Mouse (Mus musculus) adrenal gland (tissue): ENCODE results near the gene Tnfrsf13b.

Source experiments
- intact Hi-C: fragments of 180-260 bp; cut with DNase I; formaldehyde crosslinking; loops from one replicate; pipeline ENCODE4 v1.15.1; 2025

Tnfrsf13b gene

DNA sequence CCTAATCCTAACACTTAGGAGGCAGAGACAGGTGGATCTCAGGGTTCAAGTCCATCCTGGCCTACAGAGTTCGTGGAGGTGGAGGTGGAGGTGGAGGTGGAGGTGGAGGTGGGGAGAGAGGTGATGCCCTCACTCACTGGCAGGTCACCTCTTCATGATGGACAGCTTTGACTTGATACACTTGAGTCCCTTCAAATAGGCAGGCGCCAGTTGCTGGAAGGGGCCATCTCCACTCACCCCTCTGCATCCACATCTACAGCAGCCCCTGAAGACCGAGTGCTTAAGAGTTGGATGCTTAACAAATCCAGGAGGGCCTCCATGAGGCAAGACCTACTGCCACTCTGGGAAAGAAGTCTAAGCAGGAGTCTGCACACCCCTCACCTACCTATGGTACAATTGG is 36.8 kb downstream of the Tnfrsf13b start:
- intact Hi-C loops, result no loop called here

GRCm38 (mm10) chr11:61164366-61164765 is 37.8 kb downstream of the Tnfrsf13b start:
- intact Hi-C loops, result no loop called here

- intact Hi-C loops, result no loop called here
Observed at GRCm38 (mm10) chr11:61164881-61165280, 38.3 kb downstream of the Tnfrsf13b start.

GRCm38 (mm10) chr11:61170184-61170583 is 43.6 kb downstream of the Tnfrsf13b start:
- intact Hi-C loops, result loop anchor here (10.0 kb wide), 1 partner anchor 335 kb away; the partner anchor contains the start of gene B9d1

GRCm38 (mm10) chr11:61173477-61173876 is 46.9 kb downstream of the Tnfrsf13b start:
- intact Hi-C loops, result loop anchor here (10.0 kb wide), 1 partner anchor 331 kb away; the partner anchor contains the start of gene B9d1

GRCm38 (mm10) chr11:61174291-61174820 is 47.8 kb downstream of the Tnfrsf13b start:
- intact Hi-C loops, result loop anchor here (10.0 kb wide), 1 partner anchor 330 kb away; the partner anchor contains the start of gene B9d1

GRCm38 (mm10) chr11:61174821-61175658 is 48.5 kb downstream of the Tnfrsf13b start, which contains the start of gene Usp22:
TSS of gene Usp22 (minus strand) at chr11:61175055.
- intact Hi-C loops, result loop anchor here (10.0 kb wide), 1 partner anchor 330 kb away; the partner anchor contains the start of gene B9d1

- intact Hi-C loops, result loop anchor here (10.0 kb wide), 1 partner anchor 329 kb away; the partner anchor contains the start of gene B9d1
Observed at GRCm38 (mm10) chr11:61175778-61176177, 49.2 kb downstream of the Tnfrsf13b start.

GRCm38 (mm10) chr11:61176321-61176720 is 49.8 kb downstream of the Tnfrsf13b start:
- intact Hi-C loops, result loop anchor here (10.0 kb wide), 1 partner anchor 328 kb away; the partner anchor contains the start of gene B9d1

GRCm38 (mm10) chr11:61180361-61180760 is 53.8 kb downstream of the Tnfrsf13b start:
- intact Hi-C loops, result no loop called here

- intact Hi-C loops, result no loop called here
Observed at GRCm38 (mm10) chr11:61181624-61182023, 55.1 kb downstream of the Tnfrsf13b start.

DNA sequence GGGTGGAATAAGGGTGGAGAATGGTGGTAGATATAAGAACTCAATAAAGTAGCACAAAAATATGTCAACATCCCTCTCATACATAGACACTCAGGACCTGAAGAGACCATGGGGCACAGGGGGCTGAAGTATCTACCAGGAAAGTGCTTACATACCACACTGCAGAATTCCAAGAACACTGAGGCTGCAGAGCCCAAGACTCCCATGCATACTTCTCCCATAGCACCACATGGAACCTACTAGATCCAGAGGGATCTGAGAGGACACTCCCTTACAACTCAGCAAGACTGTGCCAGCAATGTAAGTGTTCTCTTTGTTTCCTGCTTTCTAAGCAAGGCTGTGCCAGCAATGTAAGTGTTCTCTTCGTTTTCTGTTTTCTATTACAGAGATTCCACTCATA is 57.3 kb downstream of the Tnfrsf13b start:
- intact Hi-C loops, result no loop called here

DNA sequence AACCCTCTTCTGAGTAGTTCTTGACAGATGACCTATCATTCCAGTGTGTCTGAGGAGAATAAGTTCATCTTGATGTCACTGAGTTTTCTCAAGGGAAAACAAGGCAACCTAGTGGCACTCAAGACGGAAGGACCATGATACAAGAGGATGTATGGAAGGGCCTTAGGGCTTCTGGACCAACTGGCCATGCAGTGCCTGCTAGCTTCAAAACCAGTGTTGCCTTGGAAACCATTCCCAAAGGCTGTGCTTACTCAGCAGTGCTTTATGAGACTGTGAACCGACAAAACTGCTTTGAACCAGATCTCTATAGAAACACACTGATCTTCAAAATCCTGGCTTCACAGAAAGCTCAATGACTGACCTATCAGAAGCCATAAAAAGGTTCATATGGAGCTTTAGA is 64.2 kb downstream of the Tnfrsf13b start:
- intact Hi-C loops, result loop anchor here (5.0 to 10.0 kb wide), 2 partner anchors 74 to 222 kb away; partner anchors contain the start of gene Aldh3a2

DNA sequence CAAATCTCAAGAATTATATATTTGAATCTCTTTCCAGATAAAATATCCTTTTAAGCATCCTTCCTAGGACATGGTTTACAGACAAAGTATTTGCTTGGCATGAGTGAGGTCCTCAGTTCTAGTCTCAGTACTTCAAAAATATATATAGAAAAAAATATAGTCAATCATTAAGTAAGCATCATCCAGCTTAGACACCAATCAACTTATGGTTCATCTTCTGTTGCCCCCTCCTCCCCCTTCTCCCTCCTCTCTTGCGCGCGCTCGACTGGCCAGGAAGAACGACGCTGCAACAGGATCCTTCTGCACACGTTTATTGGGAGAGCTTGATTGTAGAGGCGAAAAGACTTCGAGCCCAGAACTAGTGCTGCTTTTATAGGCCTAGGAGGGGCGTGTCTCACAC is 65.6 kb downstream of the Tnfrsf13b start:
- intact Hi-C loops, result loop anchor here (5.0 to 10.0 kb wide), 2 partner anchors 73 to 220 kb away; partner anchors contain the start of gene Aldh3a2

GRCm38 (mm10) chr11:61192779-61193178 is 66.2 kb downstream of the Tnfrsf13b start:
- intact Hi-C loops, result loop anchor here (5.0 to 10.0 kb wide), 2 partner anchors 72 to 220 kb away; partner anchors contain the start of gene Aldh3a2

GRCm38 (mm10) chr11:61193392-61193791 is 66.8 kb downstream of the Tnfrsf13b start:
- intact Hi-C loops, result loop anchor here (5.0 to 10.0 kb wide), 2 partner anchors 71 to 219 kb away; partner anchors contain the start of gene Aldh3a2

DNA sequence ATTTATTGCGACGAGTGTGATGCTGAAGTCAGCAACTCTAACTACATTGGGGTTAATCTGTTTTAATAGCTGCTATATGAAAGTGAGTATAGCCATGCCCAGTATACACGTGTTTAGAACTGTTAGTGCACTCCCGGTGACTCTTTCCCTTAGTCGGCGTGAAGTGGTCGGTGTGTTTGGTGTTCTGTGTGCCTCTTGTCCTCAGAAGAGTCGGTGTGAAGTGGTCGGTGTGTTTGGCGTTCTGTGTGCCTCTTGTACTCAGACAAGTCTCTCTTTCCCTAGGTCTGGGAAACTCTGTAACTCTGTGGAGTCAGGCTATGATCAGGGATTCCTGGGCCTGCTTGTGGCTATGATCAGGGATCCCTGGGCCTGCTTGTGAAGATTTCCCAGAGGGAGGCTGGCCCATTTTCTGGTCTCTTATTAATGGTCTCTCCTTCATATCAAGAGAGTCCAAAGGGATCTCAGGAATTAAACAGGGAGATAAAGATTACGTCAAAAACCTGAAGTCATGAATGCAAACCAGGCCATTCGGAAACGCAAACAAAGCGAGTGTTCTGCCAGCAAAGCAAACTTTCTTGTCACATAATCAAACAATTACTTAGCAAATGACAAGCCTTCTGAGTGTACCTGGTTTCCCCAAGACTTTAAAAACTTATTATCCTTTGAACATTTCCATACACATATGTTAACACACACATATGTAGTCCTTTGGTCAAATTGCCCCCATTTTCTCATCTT is 70.2 kb downstream of the Tnfrsf13b start:
- intact Hi-C loops, result loop anchor here (10.0 kb wide), 1 partner anchor 68 kb away; the partner anchor contains the start of gene Aldh3a2

DNA sequence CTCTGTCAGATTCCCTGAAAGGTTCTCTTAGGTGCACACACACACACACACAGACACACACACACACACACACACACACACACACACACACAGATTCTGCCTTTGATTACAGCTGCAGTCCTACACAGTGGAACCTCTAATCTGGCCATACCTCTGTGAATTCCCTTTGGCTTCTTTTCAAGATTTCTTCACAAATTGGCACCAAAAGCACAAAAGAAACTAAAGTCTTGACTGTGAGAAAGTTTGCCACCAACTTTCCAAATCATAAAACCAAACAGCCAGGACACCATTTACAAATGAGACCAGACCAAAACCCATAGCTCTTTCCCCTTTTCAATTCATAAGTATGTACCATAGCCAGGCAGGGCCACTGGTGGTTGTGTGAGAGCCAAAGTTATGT is 71.4 kb downstream of the Tnfrsf13b start:
- intact Hi-C loops, result loop anchor here (10.0 kb wide), 1 partner anchor 67 kb away; the partner anchor contains the start of gene Aldh3a2
